Mouse (Mus musculus): ENCODE results near the gene Fndc8. TPM values are rescaled to one million over a fixed set of nuclear protein-coding genes. Genes with fewer than 3 reads are reported as not detected.
A peak's percentile ranks its signal among the peaks of the same experiment; 100 is the strongest.
"Not testable (repeated sequence)": the region's sequence is repeated elsewhere in the genome, so short reads cannot be mapped to it uniquely, and the experiment has no call there.

Fndc8 gene
- polyA plus RNA-seq, 1 experiment from 2014 or later = 0.22 TPM

- Histone ChIP-seq H3K27ac (ENCODE audit: low read length) (no peak overlapping the region), H3K4me1 (ENCODE audit: control insufficient read depth, insufficient read depth, low read length) (no peaks in the 10 kb centered on the region), H3K9me3 (replicated peaks; ENCODE audit: control insufficient read depth, low read length) (no peaks in the 10 kb centered on the region), H3K4me2 (ENCODE audit: low read depth, low read length) (no peak overlapping the region), H3K4me3 (replicated peaks; ENCODE audit: low read length) (no peak overlapping the region), H3K9ac (ENCODE audit: low read length) (no peak overlapping the region), H3K27me3 (ENCODE audit: control insufficient read depth, insufficient read depth, low read length) (0 out of 2 replicates have a peak, but pooled peaks cover 3% of the 10 kb centered on the region), H3K36me3 (ENCODE audit: control insufficient read depth, insufficient read depth, low read length) (no peaks in the 10 kb centered on the region)
- no peak for ATAC-seq (ENCODE audit: insufficient read depth, low FRiP score)
- WGBS = 38% methylated on average over 10 of the region's 10 CpGs
Observed at GRCm38 (mm10) chr11:82920768-82921167, 28.8 kb downstream of the Fndc8 start.

GRCm38 (mm10) chr11:82921691-82922090, 29.8 kb downstream of the Fndc8 start:
- Histone ChIP-seq H3K4me2 (ENCODE audit: low read depth, low read length) (no peak overlapping the region), H3K9ac (ENCODE audit: low read length) (no peak overlapping the region), H3K9me3 (replicated peaks; ENCODE audit: control insufficient read depth, low read length) (no peaks in the 10 kb centered on the region), H3K4me3 (replicated peaks; ENCODE audit: low read length) (no peak overlapping the region), H3K4me1 (ENCODE audit: control insufficient read depth, insufficient read depth, low read length) (no peaks in the 10 kb centered on the region), H3K36me3 (ENCODE audit: control insufficient read depth, insufficient read depth, low read length) (no peaks in the 10 kb centered on the region), H3K27ac (ENCODE audit: low read length) (no peak overlapping the region), H3K27me3 (ENCODE audit: control insufficient read depth, insufficient read depth, low read length) (0 out of 2 replicates have a peak, but pooled peaks cover 3% of the 10 kb centered on the region)
- 69% methylated on average over 4 of the region's 4 CpGs for WGBS
- no peak for ATAC-seq (ENCODE audit: insufficient read depth, low FRiP score)

GRCm38 (mm10) chr11:82923910-82924309, 32.0 kb downstream of the Fndc8 start:
- not testable (repeated sequence) for H3K9me3 ChIP-seq (replicated peaks; ENCODE audit: control insufficient read depth, low read length); H3K9ac ChIP-seq (ENCODE audit: low read length); H3K27ac ChIP-seq (ENCODE audit: low read length); H3K36me3 ChIP-seq (ENCODE audit: control insufficient read depth, insufficient read depth, low read length); H3K4me3 ChIP-seq (replicated peaks; ENCODE audit: low read length); ATAC-seq (ENCODE audit: insufficient read depth, low FRiP score); H3K4me1 ChIP-seq (ENCODE audit: control insufficient read depth, insufficient read depth, low read length); H3K4me2 ChIP-seq (ENCODE audit: low read depth, low read length)
- peaks cover 14% of the 10 kb centered on the region for H3K27me3 ChIP-seq (ENCODE audit: control insufficient read depth, insufficient read depth, low read length)
- WGBS = 66% methylated on average over 6 of the region's 6 CpGs

GRCm38 (mm10) chr11:82928897-82929632, 37.1 kb downstream of the Fndc8 start:
- Histone ChIP-seq H3K9ac (ENCODE audit: low read length) (no peak overlapping the region), H3K36me3 (ENCODE audit: control insufficient read depth, insufficient read depth, low read length) (no peaks in the 10 kb centered on the region), H3K4me2 (ENCODE audit: low read depth, low read length) (no peak overlapping the region), H3K27ac (ENCODE audit: low read length) (no peak overlapping the region), H3K4me3 (replicated peaks; ENCODE audit: low read length) (no peak overlapping the region), H3K9me3 (replicated peaks; ENCODE audit: control insufficient read depth, low read length) (no peaks in the 10 kb centered on the region), H3K4me1 (ENCODE audit: control insufficient read depth, insufficient read depth, low read length) (peaks cover 7% of the 10 kb centered on the region), H3K27me3 (ENCODE audit: control insufficient read depth, insufficient read depth, low read length) (peaks cover 32% of the 10 kb centered on the region)
- WGBS = 32% methylated on average over 20 of the region's 20 CpGs
- no peak for ATAC-seq (ENCODE audit: insufficient read depth, low FRiP score)

- Histone ChIP-seq H3K9ac (ENCODE audit: low read length) (no peak overlapping the region), H3K9me3 (replicated peaks; ENCODE audit: control insufficient read depth, low read length) (no peaks in the 10 kb centered on the region), H3K4me1 (ENCODE audit: control insufficient read depth, insufficient read depth, low read length) (peaks cover 7% of the 10 kb centered on the region), H3K36me3 (ENCODE audit: control insufficient read depth, insufficient read depth, low read length) (no peaks in the 10 kb centered on the region), H3K27ac (ENCODE audit: low read length) (no peak overlapping the region), H3K27me3 (ENCODE audit: control insufficient read depth, insufficient read depth, low read length) (peaks cover 37% of the 10 kb centered on the region), H3K4me3 (replicated peaks; ENCODE audit: low read length) (no peak overlapping the region), H3K4me2 (ENCODE audit: low read depth, low read length) (no peak overlapping the region)
- WGBS = 43% methylated on average over 3 of the region's 3 CpGs
- no peak for ATAC-seq (ENCODE audit: insufficient read depth, low FRiP score)
Observed at GRCm38 (mm10) chr11:82929633-82929950, 37.7 kb downstream of the Fndc8 start.

- 2% methylated on average over 85 of the region's 85 CpGs for WGBS
- not testable (repeated sequence) for H3K9me3 ChIP-seq (replicated peaks; ENCODE audit: control insufficient read depth, low read length); H3K36me3 ChIP-seq (ENCODE audit: control insufficient read depth, insufficient read depth, low read length); H3K4me1 ChIP-seq (ENCODE audit: control insufficient read depth, insufficient read depth, low read length); H3K27ac ChIP-seq (ENCODE audit: low read length); ATAC-seq (ENCODE audit: insufficient read depth, low FRiP score)
- Histone ChIP-seq H3K9ac (ENCODE audit: low read length) (peak overlapping the region; percentile 16; the same call in 1 of the 2 replicates), H3K4me3 (replicated peaks; ENCODE audit: low read length) (peak overlapping the region; percentile 47), H3K27me3 (ENCODE audit: control insufficient read depth, insufficient read depth, low read length) (peaks cover 42% of the 10 kb centered on the region), H3K4me2 (ENCODE audit: low read depth, low read length) (peak overlapping the region; percentile 80)
Observed at GRCm38 (mm10) chr11:82930391-82930955, 38.5 kb downstream of the Fndc8 start.

GRCm38 (mm10) chr11:82931161-82931560, 39.2 kb downstream of the Fndc8 start:
- Histone ChIP-seq H3K9ac (ENCODE audit: low read length) (peak overlapping the region; percentile 57), H3K4me2 (ENCODE audit: low read depth, low read length) (peak overlapping the region; percentile 80), H3K27me3 (ENCODE audit: control insufficient read depth, insufficient read depth, low read length) (peaks cover 45% of the 10 kb centered on the region), H3K4me3 (replicated peaks; ENCODE audit: low read length) (peak overlapping the region; percentile 47)
- ATAC-seq (ENCODE audit: insufficient read depth, low FRiP score); H3K27ac ChIP-seq (ENCODE audit: low read length); H3K9me3 ChIP-seq (replicated peaks; ENCODE audit: control insufficient read depth, low read length); H3K36me3 ChIP-seq (ENCODE audit: control insufficient read depth, insufficient read depth, low read length); H3K4me1 ChIP-seq (ENCODE audit: control insufficient read depth, insufficient read depth, low read length): not testable (repeated sequence)
- WGBS = 2% methylated on average over 58 of the region's 63 CpGs

GRCm38 (mm10) chr11:82931671-82932450, 39.9 kb downstream of the Fndc8 start:
- H3K4me3 ChIP-seq (replicated peaks; ENCODE audit: low read length) = peak overlapping the region; percentile 47
- WGBS = under 1% methylated on average over 109 of the region's 119 CpGs
- peaks cover 50% of the 10 kb centered on the region for H3K27me3 ChIP-seq (ENCODE audit: control insufficient read depth, insufficient read depth, low read length)
- H3K9me3 ChIP-seq (replicated peaks; ENCODE audit: control insufficient read depth, low read length); H3K27ac ChIP-seq (ENCODE audit: low read length); H3K36me3 ChIP-seq (ENCODE audit: control insufficient read depth, insufficient read depth, low read length); H3K4me1 ChIP-seq (ENCODE audit: control insufficient read depth, insufficient read depth, low read length); ATAC-seq (ENCODE audit: insufficient read depth, low FRiP score): not testable (repeated sequence)
- peak overlapping the region; percentile 80 for H3K4me2 ChIP-seq (ENCODE audit: low read depth, low read length)
- H3K9ac ChIP-seq (ENCODE audit: low read length) = peak overlapping the region; percentile 57

GRCm38 (mm10) chr11:82933186-82933585, 41.3 kb downstream of the Fndc8 start:
- Histone ChIP-seq H3K27me3 (ENCODE audit: control insufficient read depth, insufficient read depth, low read length) (peaks cover 45% of the 10 kb centered on the region), H3K27ac (ENCODE audit: low read length) (no peak overlapping the region), H3K4me1 (ENCODE audit: control insufficient read depth, insufficient read depth, low read length) (peaks cover 7% of the 10 kb centered on the region), H3K4me3 (replicated peaks; ENCODE audit: low read length) (peak overlapping the region; percentile 47), H3K9me3 (replicated peaks; ENCODE audit: control insufficient read depth, low read length) (no peaks in the 10 kb centered on the region), H3K9ac (ENCODE audit: low read length) (peak overlapping the region; percentile 57), H3K36me3 (ENCODE audit: control insufficient read depth, insufficient read depth, low read length) (no peaks in the 10 kb centered on the region), H3K4me2 (ENCODE audit: low read depth, low read length) (peak overlapping the region; percentile 80)
- 2% methylated on average over 29 of the region's 29 CpGs for WGBS
- no peak for ATAC-seq (ENCODE audit: insufficient read depth, low FRiP score)

All from stomach, embryonic 16.5 days (tissue).